In genomic region chr1:183699284-183699683, GRCm38 (mm10) we compare ENCODE assay signal across 8 mouse cellular contexts.
DNase-seq lines count a peak whose midpoint lies in the region; ATAC-seq lines count a peak whose summit lies in the region.

No protein-coding gene starts in this region.

- H3K27ac ChIP-seq in hindbrain, embryonic 11.5 days (ENCODE audit: low read depth, low read length), result no peak overlapping the region
- no peak overlapping the region for H3K27ac ChIP-seq in hindbrain, embryonic 13.5 days
- no peak overlapping the region for H3K27ac ChIP-seq in midbrain, embryonic 14.5 days (replicated peaks; ENCODE audit: low read depth, low read length)

- no peaks in the 10 kb centered on the region for H3K36me3 ChIP-seq in hindbrain, embryonic 11.5 days (ENCODE audit: control insufficient read depth, insufficient read depth, low read length)
- H3K36me3 ChIP-seq in hindbrain, embryonic 13.5 days, result no peaks in the 10 kb centered on the region
- no peaks in the 10 kb centered on the region for H3K36me3 ChIP-seq in midbrain, embryonic 14.5 days (ENCODE audit: control insufficient read depth, insufficient read depth, low read length)

- ATAC-seq in hindbrain, embryonic 11.5 days (ENCODE audit: low FRiP score), result no peak
- no peak for ATAC-seq in hindbrain, embryonic 13.5 days (ENCODE audit: low FRiP score)
- no peak for ATAC-seq in frontal cortex, adult (ENCODE audit: low TSS enrichment)
- ATAC-seq in midbrain, embryonic 14.5 days (ENCODE audit: low FRiP score, low TSS enrichment), result no peak

- no peak overlapping the region for H3K4me2 ChIP-seq in hindbrain, embryonic 11.5 days (replicated peaks; ENCODE audit: low read depth, low read length)
- no peak overlapping the region for H3K4me2 ChIP-seq in hindbrain, embryonic 13.5 days
- no peak overlapping the region for H3K4me2 ChIP-seq in midbrain, embryonic 14.5 days (ENCODE audit: low read length)

- 85% methylated on average over 11 of the region's 11 CpGs for WGBS in hindbrain, embryonic 11.5 days
- 84% methylated on average over 11 of the region's 11 CpGs for WGBS in hindbrain, embryonic 13.5 days
- 85% methylated on average over 11 of the region's 11 CpGs for WGBS in midbrain, embryonic 14.5 days

- no peak overlapping the region for H3K9ac ChIP-seq in hindbrain, embryonic 11.5 days (ENCODE audit: low read depth, low read length)
- no peak overlapping the region for H3K9ac ChIP-seq in hindbrain, embryonic 13.5 days
- no peak overlapping the region for H3K9ac ChIP-seq in midbrain, embryonic 14.5 days (replicated peaks; ENCODE audit: low read length)

- H3K9me3 ChIP-seq in hindbrain, embryonic 11.5 days (ENCODE audit: control insufficient read depth, low read length), result no peaks in the 10 kb centered on the region
- no peaks in the 10 kb centered on the region for H3K9me3 ChIP-seq in hindbrain, embryonic 13.5 days
- no peaks in the 10 kb centered on the region for H3K9me3 ChIP-seq in midbrain, embryonic 14.5 days (ENCODE audit: control insufficient read depth, low read length)

- peak; percentile 39 for DNase-seq in hindbrain, embryonic 11.5 days (ENCODE audit: low spot score)
- DNase-seq in CD4-positive helper T cell, adult 2 months (ENCODE audit: low read depth, low spot score), result peak; percentile 34
- DNase-seq in adrenal gland, postnatal 14 days, result peak; percentile 31
- peak; percentile 5 to 11 for DNase-seq in lung, adult 18-20 months
- peak; percentile 56 for DNase-seq in thymus, postnatal 14 days
- no peak for DNase-seq in midbrain, embryonic 14.5 days

- H3K27me3 ChIP-seq in hindbrain, embryonic 11.5 days (ENCODE audit: control insufficient read depth, insufficient read depth, low read length), result no peaks in the 10 kb centered on the region
- no peaks in the 10 kb centered on the region for H3K27me3 ChIP-seq in hindbrain, embryonic 13.5 days
- no peaks in the 10 kb centered on the region for H3K27me3 ChIP-seq in midbrain, embryonic 14.5 days (ENCODE audit: control insufficient read depth, insufficient read depth, low read length)

- no peak overlapping the region for H3K4me3 ChIP-seq in hindbrain, embryonic 11.5 days (ENCODE audit: low read depth, low read length)
- no peak overlapping the region for H3K4me3 ChIP-seq in hindbrain, embryonic 13.5 days
- no peak overlapping the region for H3K4me3 ChIP-seq in midbrain, embryonic 14.5 days (replicated peaks; ENCODE audit: low read depth, low read length)

- no peaks in the 10 kb centered on the region for H3K4me1 ChIP-seq in hindbrain, embryonic 11.5 days (replicated peaks; ENCODE audit: control insufficient read depth, insufficient read depth, low read length)
- 0 out of 2 replicates have a peak, but pooled peaks cover 2% of the 10 kb centered on the region for H3K4me1 ChIP-seq in hindbrain, embryonic 13.5 days (replicated peaks)
- H3K4me1 ChIP-seq in midbrain, embryonic 14.5 days (ENCODE audit: control insufficient read depth, insufficient read depth, low read length), result no peaks in the 10 kb centered on the region
